ENCODE assay signal across 8 mouse cellular contexts in the genomic region with DNA sequence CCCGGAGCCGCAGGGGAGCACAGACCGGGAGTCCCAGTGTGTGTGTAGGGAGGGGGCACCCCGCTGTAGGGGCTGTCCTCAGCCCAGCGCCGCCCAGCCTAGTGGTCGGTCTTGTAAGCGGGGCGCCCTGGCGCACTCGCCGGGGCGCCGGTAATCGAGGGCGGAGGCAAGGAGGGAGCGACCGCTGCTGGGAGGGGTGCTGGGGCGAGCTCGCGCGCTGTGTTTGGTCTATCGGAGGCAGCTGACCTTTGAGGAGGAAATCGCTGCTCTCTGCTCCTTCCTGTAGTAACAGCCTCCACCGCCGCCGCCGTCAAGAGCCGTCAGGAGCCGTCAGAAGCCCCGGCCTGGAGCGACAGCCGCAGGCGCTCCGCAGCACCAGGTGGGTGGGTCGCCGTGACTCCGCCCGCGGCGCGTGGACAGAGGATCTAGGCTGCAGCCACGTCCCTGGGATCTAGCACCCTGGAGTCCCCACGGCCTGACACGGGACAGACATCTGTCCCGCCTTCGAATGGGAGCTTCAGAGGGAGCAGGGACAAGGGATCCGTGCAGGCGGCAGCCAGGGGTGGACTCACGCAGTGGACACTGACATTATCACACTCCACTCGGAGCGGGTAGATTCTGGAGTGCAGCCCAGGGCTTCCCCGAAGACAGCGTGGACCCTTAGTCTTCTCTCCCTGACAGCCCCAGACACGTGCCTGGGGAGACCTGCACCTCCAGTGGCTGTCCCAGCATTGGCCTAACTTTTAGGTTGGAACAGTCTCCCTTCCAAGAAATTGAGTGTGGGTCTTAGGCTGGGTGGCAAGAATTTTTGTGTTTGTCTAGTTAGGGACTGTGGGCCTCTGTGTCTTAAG. TPM values are rescaled to one million over a fixed set of nuclear protein-coding genes. Genes with fewer than 3 reads are reported as not detected.
DNase-seq lines count a peak whose midpoint lies in the region; ATAC-seq and TF ChIP-seq lines count a peak whose summit lies in the region.

No protein-coding gene starts in this region.

- peak; percentile 27; the same call in 1 of the 2 replicates for TF ChIP-seq CTCF in lung, postnatal 0 days (IDR thresholded peaks at IDR 0.05)

- peak overlapping the region; percentile 35 for H3K4me3 ChIP-seq in forebrain, embryonic 11.5 days (ENCODE audit: low read depth, low read length)
- H3K4me3 ChIP-seq in lung, postnatal 0 days (ENCODE audit: low read depth, low read length), result peak overlapping the region; percentile 50

- 4% methylated on average over 55 of the region's 55 CpGs for WGBS in forebrain, embryonic 11.5 days
- WGBS in lung, postnatal 0 days, result under 1% methylated on average over 47 of the region's 55 CpGs

- intact Hi-C loops in heart, postnatal 14 days (cut with DNase I), result no loop called here

- H3K4me2 ChIP-seq in forebrain, embryonic 11.5 days (ENCODE audit: low read depth, low read length, severe bottlenecking), result peak overlapping the region; percentile 59
- peak overlapping the region; percentile 82 for H3K4me2 ChIP-seq in lung, postnatal 0 days (replicated peaks; ENCODE audit: low read depth, low read length)

- H3K9ac ChIP-seq in forebrain, embryonic 11.5 days (ENCODE audit: low read length), result peak overlapping the region; percentile 20; the same call in 1 of the 2 replicates
- H3K9ac ChIP-seq in lung, postnatal 0 days (replicated peaks; ENCODE audit: low read depth), result peak overlapping the region; percentile 32; the same call in 1 of the 2 replicates

- H3K27ac ChIP-seq in forebrain, embryonic 11.5 days (ENCODE audit: low read depth, low read length), result no peak overlapping the region
- H3K27ac ChIP-seq in lung, postnatal 0 days (ENCODE audit: low read length), result peak overlapping the region; percentile 76

- no peak for TF ChIP-seq EP300 in lung, postnatal 0 days (IDR thresholded peaks at IDR 0.05)

- ATAC-seq in forebrain, embryonic 11.5 days (replicated peaks; ENCODE audit: low FRiP score), result peak; percentile 46; the same call in 1 of the 2 replicates
- peak; percentile 98 for ATAC-seq in lung, postnatal 0 days

- H3K36me3 ChIP-seq in forebrain, embryonic 11.5 days (ENCODE audit: control insufficient read depth, insufficient read depth, low read length), result no peaks in the 10 kb centered on the region
- H3K36me3 ChIP-seq in lung, postnatal 0 days (ENCODE audit: insufficient read depth, low read length), result no peaks in the 10 kb centered on the region

- H3K27me3 ChIP-seq in forebrain, embryonic 11.5 days (ENCODE audit: control insufficient read depth, insufficient read depth, low read length), result peaks cover 20% of the 10 kb centered on the region
- H3K27me3 ChIP-seq in lung, postnatal 0 days (replicated peaks; ENCODE audit: insufficient read depth, low read length), result no peaks in the 10 kb centered on the region

- H3K4me1 ChIP-seq in forebrain, embryonic 11.5 days (replicated peaks; ENCODE audit: control insufficient read depth, insufficient read depth, low read length), result 0 out of 2 replicates have a peak, but pooled peaks cover 3% of the 10 kb centered on the region
- H3K4me1 ChIP-seq in lung, postnatal 0 days (ENCODE audit: insufficient read depth, low read depth, low read length), result no peaks in the 10 kb centered on the region

- peak; percentile 86 to 90 for DNase-seq in CD8-positive naive resting alpha-beta T cell, adult 2 months (ENCODE audit: low read depth in 2 of 2, low spot score in 2 of 2)
- DNase-seq in adrenal gland, postnatal 36 days, result peak; percentile 91 to 93
- DNase-seq in forebrain, embryonic 11.5 days (ENCODE audit: low spot score), result peak; percentile 73
- DNase-seq in heart, postnatal 14 days, result peak; percentile 85 to 87
- peak; percentile 56 for DNase-seq in layer of hippocampus, adult 11-12 months (ENCODE audit: low spot score)
- peak; percentile 97 for DNase-seq in lung, postnatal 0 days (ENCODE audit: low spot score)
- peak; percentile 83 for DNase-seq in ovary, adult 18-20 months (ENCODE audit: low spot score)
- DNase-seq in thymus, postnatal 14 days, result peak; percentile 91

- H3K9me3 ChIP-seq in forebrain, embryonic 11.5 days (ENCODE audit: control insufficient read depth, low read length), result no peaks in the 10 kb centered on the region
- H3K9me3 ChIP-seq in lung, postnatal 0 days (ENCODE audit: low read length), result no peaks in the 10 kb centered on the region

RNA-seq across cellular contexts. Expression of a gene that starts 1.3 kb away (rescaled TPM):
- total RNA-seq in adrenal gland, postnatal 36 days (2021), result 10 to 100 TPM; 26.3 to 39.8 TPM
- 1.3 and 1.5 TPM in 2 replicates for polyA plus RNA-seq in forebrain, embryonic 11.5 days (2014; fragmentation: Nextera tagmentation; extraction: Ambion mirVana)
- total RNA-seq in heart, postnatal 14 days (2021), result 10 to 100 TPM; 28.1 to 28.7 TPM
- polyA plus RNA-seq in lung, postnatal 0 days (2015; fragmentation: Nextera tagmentation; extraction: Ambion mirVana), result 6.2 and 7.1 TPM in 2 replicates

RNA-seq across cellular contexts. Expression of a gene that starts 9.9 kb away (rescaled TPM):
- total RNA-seq in adrenal gland, postnatal 36 days (2021), result 100 to 1,000 TPM in 1 of 2 experiments, 10 to 100 TPM in 1; 58.3 to 111 TPM
- 18.7 and 19.1 TPM in 2 replicates for polyA plus RNA-seq in forebrain, embryonic 11.5 days (2014; fragmentation: Nextera tagmentation; extraction: Ambion mirVana)
- 10 to 100 TPM; 62.4 to 66.5 TPM for total RNA-seq in heart, postnatal 14 days (2021)
- 17.9 and 21.4 TPM in 2 replicates for polyA plus RNA-seq in lung, postnatal 0 days (2015; fragmentation: Nextera tagmentation; extraction: Ambion mirVana)
